Mouse (Mus musculus): ENCODE measurements around the gene Ttc37. TPM values are rescaled to one million over a fixed set of nuclear protein-coding genes. Genes with fewer than 3 reads are reported as not detected.

Ttc37 gene
- total and polyA plus RNA-seq, 3 experiments = 23.9 to 34.7 (median 26.7) TPM

GRCm38 (mm10) chr13:76098116-76098492 lies 430 bp upstream of the Ttc37 start (continued):
- no peak for TF ChIP-seq MAFK (IDR thresholded peaks at IDR 0.05; ENCODE audit: insufficient replicate concordance, low read length)
- no peak for TF ChIP-seq HCFC1 (IDR thresholded peaks at IDR 0.05; ENCODE audit: low read depth, low read length)
- no peak for TF ChIP-seq CHD2 (IDR thresholded peaks at IDR 0.05; ENCODE audit: low read length)
- TF ChIP-seq PAX5 (IDR thresholded peaks at IDR 0.05; ENCODE audit: low read length) = no peak
- TF ChIP-seq MEF2A (IDR thresholded peaks at IDR 0.05; ENCODE audit: borderline replicate concordance, low read depth, low read length) = no peak

- H3K9ac ChIP-seq (ENCODE audit: insufficient read depth, low read depth) = no peak overlapping the region
- dilution Hi-C loops (cut with MboI; ENCODE audit: extremely low pct_ligation_motif_present, extremely low pct_unique_long_range_greater_than_20kb, low sequenced_read_pairs) = no loop called here
- H3K36me3 ChIP-seq (replicated peaks in 1 of 2; ENCODE audit: control insufficient read depth in 1 of 2, insufficient read depth in 1 of 2, low read length in 1 of 2) = peaks cover 7 to 50% of the 10 kb centered on the region in 2 experiments
- no peak for DNase-seq (ENCODE audit: extremely low read depth)
- no peaks in the 10 kb centered on the region for H3K27me3 ChIP-seq (replicated peaks)
- in situ Hi-C loops (cut with MboI; ENCODE audit: low pct_ligation_motif_present, low pct_unique_long_range_greater_than_20kb, low sequenced_read_pairs) = no loop called here
- H3K27ac ChIP-seq (ENCODE audit: insufficient read depth, low read depth) = no peak overlapping the region
- peaks cover 0 to 18% of the 10 kb centered on the region in 2 experiments; a peak in 2 of 4 replicates for H3K4me1 ChIP-seq (ENCODE audit: control insufficient read depth in 1 of 2, insufficient read depth in 2 of 2)
- TF ChIP-seq ELF1 (IDR thresholded peaks at IDR 0.05; ENCODE audit: low read depth, low read length) = no peak
- no peak for TF ChIP-seq RCOR1 (conservative IDR thresholded peaks at IDR 0.05; ENCODE audit: low read depth, low read length)
- no peak for TF ChIP-seq SMC3 (IDR thresholded peaks at IDR 0.05; ENCODE audit: low read depth, low read length)
- TF ChIP-seq ZC3H11A (IDR thresholded peaks at IDR 0.05; ENCODE audit: low read depth, low read length) = no peak
- no peak for TF ChIP-seq MYC (IDR thresholded peaks at IDR 0.05; ENCODE audit: low read depth, low read length)
- no peak for TF ChIP-seq POLR2A (IDR thresholded peaks at IDR 0.05; ENCODE audit: low read depth, low read length)
- no peak for TF ChIP-seq EP300 (IDR thresholded peaks at IDR 0.05; ENCODE audit: low read length)
- TF ChIP-seq E2F4 (IDR thresholded peaks at IDR 0.05; ENCODE audit: insufficient replicate concordance, low read depth, low read length) = no peak
- no peak for TF ChIP-seq RAD21 (IDR thresholded peaks at IDR 0.05; ENCODE audit: low read depth, low read length)
- TF ChIP-seq TCF12 (IDR thresholded peaks at IDR 0.05; ENCODE audit: low read depth, low read length) = no peak
- TF ChIP-seq CHD1 (IDR thresholded peaks at IDR 0.05; ENCODE audit: low read depth, low read length) = no peak
- TF ChIP-seq USF1 (IDR thresholded peaks at IDR 0.05; ENCODE audit: low read depth, low read length) = no peak
- no peak for TF ChIP-seq JUN (IDR thresholded peaks at IDR 0.05; ENCODE audit: insufficient read depth, low read depth, low read length)
- no peak for TF ChIP-seq HCFC1 (IDR thresholded peaks at IDR 0.05; ENCODE audit: low read depth, low read length)
- no peak for TF ChIP-seq USF2 (conservative IDR thresholded peaks at IDR 0.05; ENCODE audit: low read depth, low read length)
- no peak for TF ChIP-seq PAX5 (IDR thresholded peaks at IDR 0.05; ENCODE audit: low read length)
- no peak overlapping the region for H3K4me3 ChIP-seq (replicated peaks in 1 of 3; ENCODE audit: low read depth in 2 of 3, low read length in 2 of 3, poor library complexity in 1 of 3)
- peaks cover 13% of the 10 kb centered on the region for H3K79me2 ChIP-seq (replicated peaks; ENCODE audit: control insufficient read depth, extremely low read depth, insufficient read depth, poor library complexity, severe bottlenecking)
- no peaks in the 10 kb centered on the region for H3K9me3 ChIP-seq (replicated peaks; ENCODE audit: low read length)
- no peak overlapping the region for H3K4me2 ChIP-seq (ENCODE audit: insufficient read depth, low read depth, poor library complexity, severe bottlenecking)
Measured at GRCm38 (mm10) chr13:76101989-76102388, 3.5 kb downstream of the Ttc37 start.

Measured in CH12.LX (cell line).